9 mouse cellular contexts compared by ENCODE assay signal in genomic region chr6:124739231-124739796, GRCm38 (mm10). TPM values are rescaled to one million over a fixed set of nuclear protein-coding genes. Genes with fewer than 3 reads are reported as not detected.
DNase-seq lines count a peak whose midpoint lies in the region; ATAC-seq and TF ChIP-seq lines count a peak whose summit lies in the region.
"Had no signal": no experiment of that assay in that cellular context is flagged by ENCODE, and none has a peak within 500 bp of the region (broad histone marks: within the 10 kb centered on the region; RNA-seq: fewer than 3 reads in every experiment).

No protein-coding gene starts in this region.

- H3K9me3 ChIP-seq in forebrain, embryonic 10.5 days = no peaks in the 10 kb centered on the region
- H3K9me3 ChIP-seq in forebrain, embryonic 16.5 days (ENCODE audit: control insufficient read depth, low read length) = no peaks in the 10 kb centered on the region
- H3K9me3 ChIP-seq in lung, postnatal 0 days (ENCODE audit: low read length) = no peaks in the 10 kb centered on the region
- no peaks in the 10 kb centered on the region for H3K9me3 ChIP-seq in limb, embryonic 14.5 days (ENCODE audit: control insufficient read depth, low read length)
- no peaks in the 10 kb centered on the region for H3K9me3 ChIP-seq in stomach, embryonic 14.5 days (ENCODE audit: control insufficient read depth, low read depth, low read length)

- 88% methylated on average over 10 of the region's 10 CpGs for WGBS in forebrain, embryonic 10.5 days
- WGBS in forebrain, embryonic 16.5 days = 83% methylated on average over 10 of the region's 10 CpGs
- WGBS in lung, postnatal 0 days = 86% methylated on average over 10 of the region's 10 CpGs
- 87% methylated on average over 10 of the region's 10 CpGs for WGBS in limb, embryonic 14.5 days
- 80% methylated on average over 10 of the region's 10 CpGs for WGBS in stomach, embryonic 14.5 days

- ATAC-seq in forebrain, embryonic 16.5 days = no peak
- no peak for ATAC-seq in lung, postnatal 0 days
- ATAC-seq in limb, embryonic 14.5 days (ENCODE audit: low FRiP score, low read depth) = no peak
- ATAC-seq in stomach, embryonic 14.5 days (ENCODE audit: insufficient number of reproducible peaks, insufficient read depth, low FRiP score, low read depth) = no peak
- no peak for ATAC-seq in activated CD4-positive, CD25-positive, alpha-beta regulatory T cell, adult 4 months

- peak overlapping the region; percentile 74; the same call in 1 of the 2 replicates for H3K4me3 ChIP-seq in forebrain, embryonic 10.5 days
- H3K4me3 ChIP-seq in forebrain, embryonic 16.5 days (replicated peaks; ENCODE audit: low read length) = no peak overlapping the region
- no peak overlapping the region for H3K4me3 ChIP-seq in lung, postnatal 0 days (ENCODE audit: low read depth, low read length)
- no peak overlapping the region for H3K4me3 ChIP-seq in limb, embryonic 14.5 days (replicated peaks; ENCODE audit: low read length)
- no peak overlapping the region for H3K4me3 ChIP-seq in stomach, embryonic 14.5 days (ENCODE audit: low read depth, low read length)

- no peak for TF ChIP-seq EP300 in lung, postnatal 0 days (IDR thresholded peaks at IDR 0.05)

- no peak for TF ChIP-seq CTCF in lung, postnatal 0 days (IDR thresholded peaks at IDR 0.05)

- H3K4me1 ChIP-seq in forebrain, embryonic 10.5 days = peaks cover 56% of the 10 kb centered on the region
- peaks cover 25% of the 10 kb centered on the region for H3K4me1 ChIP-seq in forebrain, embryonic 16.5 days (replicated peaks; ENCODE audit: control insufficient read depth, insufficient read depth, low read length)
- H3K4me1 ChIP-seq in lung, postnatal 0 days (ENCODE audit: insufficient read depth, low read depth, low read length) = no peaks in the 10 kb centered on the region; the same call in 1 of the 2 replicates
- H3K4me1 ChIP-seq in limb, embryonic 14.5 days (ENCODE audit: control insufficient read depth, insufficient read depth, low read length) = peaks cover 7% of the 10 kb centered on the region
- H3K4me1 ChIP-seq in stomach, embryonic 14.5 days (ENCODE audit: control insufficient read depth, insufficient read depth, low read length) = peaks cover 14% of the 10 kb centered on the region; the same call in 1 of the 2 replicates

- no peak overlapping the region for H3K9ac ChIP-seq in forebrain, embryonic 16.5 days (replicated peaks; ENCODE audit: low read depth, low read length)
- no peak overlapping the region for H3K9ac ChIP-seq in lung, postnatal 0 days (replicated peaks; ENCODE audit: low read depth)
- no peak overlapping the region; the same call in 1 of the 2 replicates for H3K9ac ChIP-seq in limb, embryonic 14.5 days (ENCODE audit: low read depth, low read length, severe bottlenecking)
- no peak overlapping the region; the same call in 1 of the 2 replicates for H3K9ac ChIP-seq in stomach, embryonic 14.5 days (replicated peaks; ENCODE audit: low read depth, low read length)

- no peak for DNase-seq in forebrain, embryonic 10.5 days (ENCODE audit: extremely low spot score, low spot score)
- no peak for DNase-seq in lung, postnatal 0 days (ENCODE audit: low spot score)
- no peak for DNase-seq in lung, postnatal 10 days
- DNase-seq in limb, embryonic 14.5 days (ENCODE audit: low spot score) = no peak
- no peak for DNase-seq in natural killer cell, adult 2 months (ENCODE audit: low spot score in 2 of 2)

- H3K4me2 ChIP-seq in forebrain, embryonic 16.5 days (ENCODE audit: low read length) = no peak overlapping the region; the same call in 1 of the 2 replicates
- no peak overlapping the region for H3K4me2 ChIP-seq in lung, postnatal 0 days (replicated peaks; ENCODE audit: low read depth, low read length)
- peak overlapping the region; percentile 65; the same call in 1 of the 2 replicates for H3K4me2 ChIP-seq in limb, embryonic 14.5 days (replicated peaks; ENCODE audit: low read depth, low read length, severe bottlenecking)
- H3K4me2 ChIP-seq in stomach, embryonic 14.5 days (replicated peaks; ENCODE audit: low read depth, low read length) = peak overlapping the region; percentile 54; the same call in 1 of the 2 replicates

- H3K27me3 ChIP-seq in forebrain, embryonic 10.5 days (ENCODE audit: poor library complexity, severe bottlenecking) = no peaks in the 10 kb centered on the region
- no peaks in the 10 kb centered on the region for H3K27me3 ChIP-seq in forebrain, embryonic 16.5 days (replicated peaks; ENCODE audit: control insufficient read depth, insufficient read depth, low read length)
- no peaks in the 10 kb centered on the region for H3K27me3 ChIP-seq in lung, postnatal 0 days (replicated peaks; ENCODE audit: insufficient read depth, low read length)
- H3K27me3 ChIP-seq in limb, embryonic 14.5 days (ENCODE audit: control insufficient read depth, insufficient read depth, low read length) = no peaks in the 10 kb centered on the region
- no peaks in the 10 kb centered on the region for H3K27me3 ChIP-seq in stomach, embryonic 14.5 days (ENCODE audit: control insufficient read depth, insufficient read depth, low read length)

- H3K36me3 ChIP-seq in forebrain, embryonic 10.5 days (replicated peaks) = peaks cover 33% of the 10 kb centered on the region
- H3K36me3 ChIP-seq in forebrain, embryonic 16.5 days (ENCODE audit: control insufficient read depth, insufficient read depth) = peaks cover 4% of the 10 kb centered on the region; the same call in 1 of the 2 replicates
- peaks cover 9% of the 10 kb centered on the region; the same call in 1 of the 2 replicates for H3K36me3 ChIP-seq in lung, postnatal 0 days (ENCODE audit: insufficient read depth, low read length)
- peaks cover 21% of the 10 kb centered on the region for H3K36me3 ChIP-seq in limb, embryonic 14.5 days (ENCODE audit: control insufficient read depth, insufficient read depth, low read length)
- H3K36me3 ChIP-seq in stomach, embryonic 14.5 days (ENCODE audit: control insufficient read depth, insufficient read depth, low read length) = peaks cover 19% of the 10 kb centered on the region

- TF ChIP-seq POLR2A in limb, embryonic 14.5 days (IDR thresholded peaks at IDR 0.05; ENCODE audit: borderline replicate concordance, extremely low read depth, insufficient read depth, insufficient read length) = no peak

- peak overlapping the region; percentile 99; the same call in 1 of the 2 replicates for H3K27ac ChIP-seq in forebrain, embryonic 10.5 days
- no peak overlapping the region for H3K27ac ChIP-seq in forebrain, embryonic 16.5 days (ENCODE audit: low read length)
- H3K27ac ChIP-seq in lung, postnatal 0 days (ENCODE audit: low read length) = peak overlapping the region; percentile 72
- H3K27ac ChIP-seq in limb, embryonic 14.5 days (replicated peaks; ENCODE audit: low read depth, low read length) = no peak overlapping the region
- H3K27ac ChIP-seq in stomach, embryonic 14.5 days (ENCODE audit: low read length) = peak overlapping the region; percentile 96; the same call in 1 of the 2 replicates

RNA-seq across cellular contexts. Expression of gene Ptpn6, which starts 0.8 kb away (rescaled TPM):
- polyA plus RNA-seq in forebrain, embryonic 10.5 days (2016; fragmentation: Nextera tagmentation; extraction: Ambion mirVana) = 4.8 and 5.2 TPM in 2 replicates
- 3.3 and 4.5 TPM in 2 replicates for polyA plus RNA-seq in forebrain, embryonic 16.5 days (2015; fragmentation: Nextera tagmentation; extraction: Ambion mirVana)
- polyA plus RNA-seq in lung, postnatal 0 days (2015; fragmentation: Nextera tagmentation; extraction: Ambion mirVana) = 24.0 and 27.8 TPM in 2 replicates
- 9.4 and 9.6 TPM in 2 replicates for polyA plus RNA-seq in limb, embryonic 14.5 days (2012; rRNA removed)
- 13.9 and 14.2 TPM in 2 replicates for polyA plus RNA-seq in limb, embryonic 14.5 days (2014; fragmentation: Nextera tagmentation; extraction: Ambion mirVana)
- polyA plus RNA-seq in stomach, embryonic 14.5 days (2014; fragmentation: Nextera tagmentation; extraction: Ambion mirVana) = 13.7 and 15.3 TPM in 2 replicates
- 100 to 1,000 TPM; 138 to 144 TPM for polyA plus RNA-seq in activated CD4-positive, CD25-positive, alpha-beta regulatory T cell, adult 4 months (2017; shearing (Covaris generic))

RNA-seq across cellular contexts. Expression of gene Grcc10, which starts 1.9 kb away (rescaled TPM):
- polyA plus RNA-seq in forebrain, embryonic 10.5 days (2016; fragmentation: Nextera tagmentation; extraction: Ambion mirVana) = 397 and 415 TPM in 2 replicates
- 614 and 641 TPM in 2 replicates for polyA plus RNA-seq in forebrain, embryonic 16.5 days (2015; fragmentation: Nextera tagmentation; extraction: Ambion mirVana)
- 332 and 367 TPM in 2 replicates for polyA plus RNA-seq in lung, postnatal 0 days (2015; fragmentation: Nextera tagmentation; extraction: Ambion mirVana)
- 285 and 290 TPM in 2 replicates for polyA plus RNA-seq in limb, embryonic 14.5 days (2012; rRNA removed)
- polyA plus RNA-seq in limb, embryonic 14.5 days (2014; fragmentation: Nextera tagmentation; extraction: Ambion mirVana) = 438 and 458 TPM in 2 replicates
- polyA plus RNA-seq in stomach, embryonic 14.5 days (2014; fragmentation: Nextera tagmentation; extraction: Ambion mirVana) = 445 and 505 TPM in 2 replicates
- polyA plus RNA-seq in activated CD4-positive, CD25-positive, alpha-beta regulatory T cell, adult 4 months (2017; shearing (Covaris generic)) = 100 to 1,000 TPM; 529 to 630 TPM

RNA-seq across cellular contexts. Expression of gene Gm45234, which starts 16.5 kb away (rescaled TPM):
- polyA plus RNA-seq in forebrain, embryonic 10.5 days (2016; fragmentation: Nextera tagmentation; extraction: Ambion mirVana) = not detected in 2 replicates
- polyA plus RNA-seq in forebrain, embryonic 16.5 days (2015; fragmentation: Nextera tagmentation; extraction: Ambion mirVana) = not detected in 2 replicates
- not detected in 2 replicates for polyA plus RNA-seq in lung, postnatal 0 days (2015; fragmentation: Nextera tagmentation; extraction: Ambion mirVana)
- polyA plus RNA-seq in limb, embryonic 14.5 days (2012; rRNA removed) = not detected in 2 replicates
- not detected in 2 replicates for polyA plus RNA-seq in limb, embryonic 14.5 days (2014; fragmentation: Nextera tagmentation; extraction: Ambion mirVana)
- polyA plus RNA-seq in stomach, embryonic 14.5 days (2014; fragmentation: Nextera tagmentation; extraction: Ambion mirVana) = not detected in 2 replicates
- not detected for polyA plus RNA-seq in activated CD4-positive, CD25-positive, alpha-beta regulatory T cell, adult 4 months (2017; shearing (Covaris generic))
- polyA plus RNA-seq: brain, embryonic 14.5 days had no signal

RNA-seq across cellular contexts. Expression of gene Atn1, which starts 17.0 kb away (rescaled TPM):
- polyA plus RNA-seq in forebrain, embryonic 10.5 days (2016; fragmentation: Nextera tagmentation; extraction: Ambion mirVana) = 12.5 and 14.2 TPM in 2 replicates
- 23.4 and 27.0 TPM in 2 replicates for polyA plus RNA-seq in forebrain, embryonic 16.5 days (2015; fragmentation: Nextera tagmentation; extraction: Ambion mirVana)
- polyA plus RNA-seq in lung, postnatal 0 days (2015; fragmentation: Nextera tagmentation; extraction: Ambion mirVana) = 9.6 and 11.2 TPM in 2 replicates
- 102 and 141 TPM in 2 replicates for polyA plus RNA-seq in limb, embryonic 14.5 days (2012; rRNA removed)
- 14.6 and 19.4 TPM in 2 replicates for polyA plus RNA-seq in limb, embryonic 14.5 days (2014; fragmentation: Nextera tagmentation; extraction: Ambion mirVana)
- polyA plus RNA-seq in stomach, embryonic 14.5 days (2014; fragmentation: Nextera tagmentation; extraction: Ambion mirVana) = 15.0 and 18.5 TPM in 2 replicates
- polyA plus RNA-seq in activated CD4-positive, CD25-positive, alpha-beta regulatory T cell, adult 4 months (2017; shearing (Covaris generic)) = 1 to 10 TPM; 3.3 to 5.7 TPM

RNA-seq across cellular contexts. Expression of gene Phb2, which starts 27.2 kb away (rescaled TPM):
- 490 and 492 TPM in 2 replicates for polyA plus RNA-seq in forebrain, embryonic 10.5 days (2016; fragmentation: Nextera tagmentation; extraction: Ambion mirVana)
- 250 and 252 TPM in 2 replicates for polyA plus RNA-seq in forebrain, embryonic 16.5 days (2015; fragmentation: Nextera tagmentation; extraction: Ambion mirVana)
- polyA plus RNA-seq in lung, postnatal 0 days (2015; fragmentation: Nextera tagmentation; extraction: Ambion mirVana) = 162 and 169 TPM in 2 replicates
- polyA plus RNA-seq in limb, embryonic 14.5 days (2012; rRNA removed) = 203 and 205 TPM in 2 replicates
- 295 and 296 TPM in 2 replicates for polyA plus RNA-seq in limb, embryonic 14.5 days (2014; fragmentation: Nextera tagmentation; extraction: Ambion mirVana)
- 290 and 305 TPM in 2 replicates for polyA plus RNA-seq in stomach, embryonic 14.5 days (2014; fragmentation: Nextera tagmentation; extraction: Ambion mirVana)
- 10 to 100 TPM; 72.2 to 87.3 TPM for polyA plus RNA-seq in activated CD4-positive, CD25-positive, alpha-beta regulatory T cell, adult 4 months (2017; shearing (Covaris generic))

Comparison
In these comparisons a context has a peak if more than half of its experiments do, and no peak if none do; other contexts are left out.
1. H3K27ac ChIP-seq: peak in forebrain, embryonic 10.5 days (single experiment), lung, postnatal 0 days (single experiment) and stomach, embryonic 14.5 days (single experiment); none in forebrain, embryonic 16.5 days (single experiment) and limb, embryonic 14.5 days (single experiment).
2. H3K4me2 ChIP-seq: peak in limb, embryonic 14.5 days (single experiment) and stomach, embryonic 14.5 days (single experiment); none in forebrain, embryonic 16.5 days (single experiment) and lung, postnatal 0 days (single experiment).